Mouse (Mus musculus): Measurements from ENCODE around the gene Zbtb9.

Gene Zbtb9

GRCm38 (mm10) chr17:27040304-27041045 lies 67.5 kb downstream of the Zbtb9 start:
- no peak for DNase-seq (ENCODE audit: low spot score in 2 of 2)

GRCm38 (mm10) chr17:27041046-27041786 lies 68.2 kb downstream of the Zbtb9 start:
- DNase-seq (ENCODE audit: low spot score in 2 of 2), result no peak

GRCm38 (mm10) chr17:27041787-27042055 lies 68.8 kb downstream of the Zbtb9 start:
- DNase-seq (ENCODE audit: low spot score in 2 of 2), result no peak

GRCm38 (mm10) chr17:27042840-27043239 lies 69.9 kb downstream of the Zbtb9 start:
- DNase-seq (ENCODE audit: low spot score in 2 of 2), result no peak

DNA sequence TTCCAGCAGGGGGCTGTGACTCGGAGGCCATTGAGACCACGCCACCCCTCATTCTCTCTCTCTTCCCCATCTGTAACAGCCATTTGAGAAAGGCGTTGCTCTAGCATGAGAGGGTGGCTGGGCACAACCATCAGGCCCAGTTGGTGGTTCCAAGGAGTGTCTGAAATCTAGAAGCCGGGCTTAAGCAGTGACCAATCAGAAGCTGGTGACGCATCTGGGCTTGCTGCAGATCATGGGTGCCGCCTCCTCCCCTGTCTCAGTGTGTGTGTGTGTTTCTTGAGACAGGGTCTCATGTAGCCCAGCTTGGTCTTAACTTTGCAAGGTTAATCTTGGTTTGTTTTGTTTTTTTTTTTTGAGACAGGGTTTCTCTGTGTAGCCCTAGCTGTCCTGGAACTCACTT lies 72.2 kb downstream of the Zbtb9 start:
- DNase-seq (ENCODE audit: low spot score in 2 of 2), result no peak

GRCm38 (mm10) chr17:27047762-27048444 lies 74.9 kb downstream of the Zbtb9 start:
- DNase-seq (ENCODE audit: low spot score in 2 of 2), result no peak

GRCm38 (mm10) chr17:27048445-27049239 lies 75.7 kb downstream of the Zbtb9 start:
- DNase-seq (ENCODE audit: low spot score in 2 of 2), result no peak

- no peak for DNase-seq (ENCODE audit: low spot score in 2 of 2)
Measured at GRCm38 (mm10) chr17:27050853-27051252, 77.9 kb downstream of the Zbtb9 start.

DNA sequence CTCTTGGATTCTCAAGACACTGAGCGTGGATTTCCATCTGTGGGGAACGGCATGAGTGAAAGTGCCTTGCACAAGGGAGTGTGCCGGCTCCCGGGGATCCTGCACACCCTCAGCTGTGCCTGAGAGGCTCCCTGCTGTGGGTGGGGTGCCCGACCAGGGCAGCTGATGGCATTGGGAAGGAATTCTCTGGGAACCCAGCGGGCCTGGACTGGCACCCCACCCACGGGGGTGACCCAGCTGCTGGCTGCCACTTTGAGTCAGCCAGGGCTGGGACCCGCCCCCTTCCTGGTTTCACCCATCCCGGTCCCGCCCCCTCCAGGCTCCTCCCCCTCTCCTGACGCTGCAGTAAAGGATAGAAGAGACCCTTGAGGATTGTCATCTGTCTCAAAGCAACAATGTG lies 78.5 kb downstream of the Zbtb9 start:
- DNase-seq (ENCODE audit: low spot score in 2 of 2), result no peak

DNA sequence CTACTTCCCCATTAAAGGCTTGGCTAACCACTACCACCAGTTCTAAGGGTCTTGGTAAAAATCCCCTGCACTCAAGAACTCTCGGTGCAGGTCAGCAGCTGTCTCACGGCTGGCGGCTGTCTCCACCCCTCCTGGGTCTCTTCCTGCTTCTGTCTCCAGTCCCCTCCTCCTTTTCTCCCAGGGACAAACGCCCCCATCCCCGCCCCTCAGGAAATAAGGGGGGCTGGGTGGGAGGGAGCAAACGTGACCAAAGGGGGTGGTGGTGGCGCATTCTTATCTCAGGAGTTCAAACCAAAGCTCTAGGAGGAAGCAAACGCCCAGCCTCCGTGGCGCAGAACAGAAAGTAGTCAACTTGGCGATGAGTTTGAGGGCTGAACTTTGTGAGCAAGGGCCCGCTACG lies 83.2 kb downstream of the Zbtb9 start:
- DNase-seq (ENCODE audit: low spot score in 2 of 2), result peak; percentile 38 to 48

GRCm38 (mm10) chr17:27056812-27057516 lies 84.0 kb downstream of the Zbtb9 start, which contains the start of gene Itpr3:
Gene Itpr3, plus strand, starts transcription at chr17:27057304.
- DNase-seq (ENCODE audit: low spot score in 2 of 2), result peak; percentile 61 to 70

DNA sequence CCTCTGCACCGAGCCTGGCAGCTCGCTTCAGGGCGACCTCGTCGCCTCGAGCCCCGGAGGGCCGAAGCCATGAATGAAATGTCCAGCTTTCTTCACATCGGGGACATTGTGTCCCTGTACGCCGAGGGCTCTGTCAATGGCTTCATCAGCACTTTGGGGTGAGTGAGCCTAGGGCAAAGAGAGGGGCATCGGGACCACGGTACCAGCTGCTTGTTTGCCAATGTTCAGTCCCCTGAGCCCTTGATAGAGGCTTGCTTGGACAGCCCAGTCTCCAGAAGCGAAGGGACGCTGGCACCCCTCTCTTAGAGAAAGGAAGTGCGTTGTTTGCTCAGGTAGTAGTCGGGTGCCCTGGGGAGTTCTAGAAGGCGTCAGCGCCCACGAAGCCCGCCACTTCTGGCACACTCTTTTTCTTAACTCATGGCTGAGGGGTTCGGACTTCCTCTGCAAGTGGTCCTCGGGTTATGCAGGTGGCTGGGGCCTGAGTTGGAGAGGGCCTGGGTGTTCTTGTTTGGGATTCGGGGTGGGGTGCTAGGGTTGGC lies 84.6 kb downstream of the Zbtb9 start:
- no peak for DNase-seq (ENCODE audit: low spot score in 2 of 2)

All from spleen, postnatal 14 days (tissue).